Mouse (Mus musculus): ENCODE measurements around the gene Dcn.

GRCm38 (mm10) chr10:97485151-97485550 is 5.7 kb downstream of the Dcn start:
- TF ChIP-seq CTCF (IDR thresholded peaks at IDR 0.05; ENCODE audit: low read depth, low read length) (no peak), POLR2AphosphoS5 (IDR thresholded peaks at IDR 0.05; ENCODE audit: insufficient replicate concordance, low read depth, low read length) (no peak)

Measured in G1E (cell line).